Comparison of ENCODE assay signal across 8 mouse cellular contexts in genomic region chr5:103737208-103738066, GRCm38 (mm10). TPM values are rescaled to one million over a fixed set of nuclear protein-coding genes. Genes with fewer than 3 reads are reported as not detected.
A peak's percentile ranks its signal among the peaks of the same experiment; 100 is the strongest.
DNase-seq lines count a peak whose midpoint lies in the region; ATAC-seq and TF ChIP-seq lines count a peak whose summit lies in the region.

No protein-coding gene starts in this region.

- no peak overlapping the region for H3K9ac ChIP-seq in lung, embryonic 14.5 days

- no peaks in the 10 kb centered on the region for H3K9me3 ChIP-seq in erythroblast, embryonic 14.5 days (ENCODE audit: control insufficient read depth, low read length)
- no peaks in the 10 kb centered on the region for H3K9me3 ChIP-seq in lung, embryonic 14.5 days (ENCODE audit: low read depth, low read length)

- no peaks in the 10 kb centered on the region; the same call in 1 of the 2 replicates for H3K36me3 ChIP-seq in erythroblast, embryonic 14.5 days (ENCODE audit: control insufficient read depth)
- H3K36me3 ChIP-seq in lung, embryonic 14.5 days (ENCODE audit: insufficient read depth) = no peaks in the 10 kb centered on the region

- H3K27me3 ChIP-seq in erythroblast, embryonic 14.5 days (ENCODE audit: control insufficient read depth) = no peaks in the 10 kb centered on the region
- H3K27me3 ChIP-seq in lung, embryonic 14.5 days (ENCODE audit: insufficient read depth, low read length) = no peaks in the 10 kb centered on the region

- ATAC-seq in lung, embryonic 14.5 days (ENCODE audit: insufficient read depth) = peak; percentile 67

- H3K4me1 ChIP-seq in erythroblast, embryonic 14.5 days (ENCODE audit: control insufficient read depth) = peaks cover 89% of the 10 kb centered on the region
- H3K4me1 ChIP-seq in lung, embryonic 14.5 days (ENCODE audit: insufficient read depth) = no peaks in the 10 kb centered on the region

- TF ChIP-seq CTCF in lung, embryonic 14.5 days (IDR thresholded peaks at IDR 0.05; ENCODE audit: low read depth) = no peak

- DNase-seq in testis, postnatal 14 days (ENCODE audit: low spot score) = peak; percentile 35
- no peak for DNase-seq in testis, postnatal 10 days (ENCODE audit: low spot score)
- peak; percentile 40 for DNase-seq in lung, embryonic 14.5 days
- peak; percentile 33 for DNase-seq in yolk sac, embryonic 10.5 days (ENCODE audit: low spot score)
- DNase-seq in gastrocnemius, adult 8-10 months (ENCODE audit: low spot score in 2 of 2) = no peak
- no peak for DNase-seq in left cerebral cortex, adult 11 months (ENCODE audit: low spot score)
- no peak for DNase-seq in heart, postnatal 36 days

- peak overlapping the region; percentile 19 for H3K27ac ChIP-seq in lung, embryonic 14.5 days (ENCODE audit: low read depth)

- intact Hi-C loops in heart, postnatal 36 days (cut with DNase I) = no loop called here

- no peak overlapping the region for H3K4me2 ChIP-seq in lung, embryonic 14.5 days

- 45% methylated on average over 26 of the region's 26 CpGs for WGBS in lung, embryonic 14.5 days

- peak overlapping the region; percentile 58 for H3K4me3 ChIP-seq in erythroblast, embryonic 14.5 days (replicated peaks)
- no peak overlapping the region for H3K4me3 ChIP-seq in lung, embryonic 14.5 days (ENCODE audit: low read depth, low read length)

RNA-seq across cellular contexts. Expression of gene Aff1, which starts 45.3 kb away (rescaled TPM):
- 9.3 and 12.9 TPM in 2 replicates for polyA plus RNA-seq in erythroblast, embryonic 14.5 days (2012)
- polyA plus RNA-seq in lung, embryonic 14.5 days (2014; fragmentation: Nextera tagmentation; extraction: Ambion mirVana) = 7.1 and 7.7 TPM in 2 replicates
- total RNA-seq in gastrocnemius, adult 8-10 months (2022) = 10 to 100 TPM; 33.8 to 47.9 (median 40.8) TPM
- total RNA-seq in heart, postnatal 36 days (2021) = 10 to 100 TPM; 36.1 to 52.1 TPM

Comparison
In these comparisons a context has a peak if more than half of its experiments do, and no peak if none do; other contexts are left out.
1. DNase-seq: peak in testis, postnatal 14 days (single experiment), lung, embryonic 14.5 days (single experiment) and yolk sac, embryonic 10.5 days (single experiment); none in testis, postnatal 10 days (single experiment), gastrocnemius, adult 8-10 months (0 of 2), left cerebral cortex, adult 11 months (single experiment) and heart, postnatal 36 days (0 of 2).